Mouse (Mus musculus): ENCODE results near the gene Rbm41. TPM values are rescaled to one million over a fixed set of nuclear protein-coding genes. Genes with fewer than 3 reads are reported as not detected.

The Rbm41 gene
- 7.1 and 11.0 TPM in 2 replicates for total RNA-seq (2015)
- total RNA-seq (2017), result 11.5 and 11.8 TPM in 2 replicates

DNA sequence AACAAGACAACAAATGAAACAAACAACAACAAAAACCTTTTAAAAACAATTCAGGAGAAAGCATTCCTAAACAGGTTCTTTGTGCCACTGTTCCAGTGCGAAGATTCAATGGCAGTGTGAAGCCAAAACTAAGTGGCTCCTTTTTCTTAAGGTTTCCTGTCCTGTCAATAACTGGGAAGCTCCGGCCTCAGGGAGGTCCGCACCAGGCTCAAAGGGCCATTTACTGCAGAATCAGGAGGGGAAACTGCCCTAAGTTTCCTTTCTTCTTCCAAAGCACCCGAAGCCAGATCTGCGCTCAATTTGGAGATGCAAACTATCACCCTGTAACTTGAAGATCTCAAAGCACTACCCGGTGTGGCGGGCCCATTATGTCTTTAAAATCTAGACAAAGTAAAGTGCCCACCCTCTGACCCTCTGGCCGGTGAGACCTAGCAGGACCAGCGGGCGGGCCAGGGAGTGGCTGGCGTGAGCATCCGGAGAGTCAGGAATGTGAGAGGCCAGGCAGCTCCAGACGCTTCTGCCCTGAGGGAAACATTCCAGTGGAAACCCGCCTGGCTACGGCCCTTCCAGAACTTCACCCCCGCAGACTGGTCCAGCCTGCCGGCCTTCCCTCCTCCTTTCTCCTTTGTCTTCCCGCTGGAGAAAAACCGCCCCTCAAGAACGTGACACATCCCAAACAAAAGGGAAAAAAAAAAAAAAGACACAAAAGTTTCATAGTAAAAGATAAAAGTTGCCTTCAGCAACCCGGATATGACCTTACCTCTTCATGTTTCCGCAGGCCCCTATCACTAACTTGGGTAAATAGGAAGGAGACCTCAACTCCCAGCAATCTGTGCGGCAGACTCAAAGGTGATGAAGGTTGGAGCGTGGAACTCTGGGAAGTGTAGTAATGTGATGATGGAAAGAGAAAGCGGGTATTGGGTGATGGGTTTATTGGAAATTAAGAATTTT is at the start of gene Rbm41:
Gene Rbm41 (minus strand): TSS at position 856 of the 951 bp plus-strand sequence.
- ATAC-seq (ENCODE audit: poor library complexity, severe bottlenecking), result peak; percentile 99

DNA sequence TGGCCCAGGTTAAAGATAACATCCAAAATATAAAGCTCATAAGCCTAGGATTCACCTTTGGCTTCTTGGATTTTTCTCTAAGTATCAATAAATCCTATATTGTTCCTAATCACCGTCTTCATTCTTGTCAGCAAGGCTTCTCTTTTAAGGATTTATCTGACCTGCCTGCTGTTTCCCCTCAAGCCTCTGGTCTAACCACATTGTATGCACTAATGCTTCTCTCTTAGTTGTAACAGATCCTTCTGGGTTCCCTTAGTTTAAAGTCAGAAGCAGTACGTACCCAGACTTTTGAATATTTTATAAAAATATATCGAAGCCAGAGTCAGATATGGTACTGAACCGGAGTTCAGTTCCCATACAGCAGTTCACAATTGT is 283 bp upstream of the Rbm41 start:
- ATAC-seq (ENCODE audit: poor library complexity, severe bottlenecking), result no peak

DNA sequence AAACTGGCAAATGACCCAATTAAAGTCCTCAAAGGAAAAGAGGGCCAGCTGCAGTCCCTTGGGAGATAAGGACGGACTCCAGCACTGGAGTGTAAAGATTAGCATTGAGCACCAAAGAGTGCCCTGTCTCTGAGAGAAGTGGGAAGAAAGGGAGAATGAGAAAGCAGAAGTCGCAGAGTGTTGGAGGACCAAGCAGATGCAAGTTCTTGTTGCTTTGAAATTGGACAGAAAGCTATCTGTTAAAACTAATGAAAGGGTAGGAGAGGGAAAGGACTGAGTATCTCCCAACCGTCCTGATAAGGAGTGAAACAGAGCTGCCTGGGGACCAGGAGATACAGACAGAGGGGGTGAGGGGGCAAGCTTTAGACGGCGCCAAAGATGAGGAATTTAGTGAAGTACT is 16.3 kb downstream of the Rbm41 start:
- ATAC-seq (ENCODE audit: poor library complexity, severe bottlenecking), result no peak

DNA sequence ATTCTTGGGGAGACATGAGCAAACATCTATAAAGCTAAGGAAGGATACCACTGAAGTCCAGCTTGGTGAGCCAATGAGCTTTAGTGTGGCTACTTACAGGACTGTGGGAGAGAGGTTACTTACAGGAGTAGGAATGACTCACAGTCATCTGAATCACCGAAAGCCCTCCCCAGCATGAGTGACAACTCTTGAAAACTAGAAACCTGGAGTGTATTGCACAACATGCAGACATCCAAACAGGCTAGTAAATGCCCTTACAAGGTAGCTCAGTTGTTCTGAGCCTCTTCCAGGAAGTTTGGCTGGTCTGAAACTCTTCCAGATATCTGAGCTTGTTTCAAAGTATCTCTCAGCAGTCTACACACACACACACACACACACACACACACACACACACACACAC is 64.9 kb downstream of the Rbm41 start:
- ATAC-seq (ENCODE audit: poor library complexity, severe bottlenecking), result no peak

DNA sequence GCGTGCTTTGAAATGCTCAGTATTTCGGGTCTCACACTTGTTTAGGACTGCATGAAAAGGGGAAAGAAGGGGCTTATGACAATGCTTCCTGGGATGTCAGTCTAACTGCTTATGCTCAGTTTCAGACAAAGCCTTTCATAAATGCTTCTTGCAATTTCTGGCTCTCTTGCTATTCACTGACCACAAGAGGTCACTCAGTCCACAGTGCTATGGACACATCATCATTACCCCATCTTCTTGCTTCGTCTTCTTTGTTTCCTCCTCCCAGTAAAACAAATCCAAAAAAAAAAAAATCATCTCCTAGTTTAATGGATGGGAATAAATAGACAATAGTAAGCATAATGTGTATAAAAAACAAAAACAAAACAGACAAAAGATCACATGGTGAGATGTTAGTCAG is 65.9 kb downstream of the Rbm41 start:
- ATAC-seq (ENCODE audit: poor library complexity, severe bottlenecking), result no peak

DNA sequence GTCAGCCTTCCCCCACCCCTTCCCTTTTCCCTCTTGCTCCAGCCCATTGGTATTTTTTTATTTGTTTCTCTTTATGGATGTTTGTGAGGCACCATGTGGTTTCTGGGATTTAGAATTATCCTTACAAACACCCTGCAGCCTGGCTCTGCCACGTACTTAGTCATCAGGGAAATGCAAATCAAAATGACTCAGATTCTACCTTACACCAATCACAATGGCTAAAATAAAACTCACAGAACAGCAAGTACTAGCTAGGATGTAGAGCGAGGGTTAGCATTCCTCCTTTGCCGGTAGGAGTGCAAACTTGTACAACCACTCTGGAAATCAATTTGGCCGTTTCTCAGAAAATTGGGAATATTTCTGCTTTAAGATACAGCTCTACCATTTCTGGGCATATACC is 77.8 kb downstream of the Rbm41 start:
- ATAC-seq (ENCODE audit: poor library complexity, severe bottlenecking), result no peak

DNA sequence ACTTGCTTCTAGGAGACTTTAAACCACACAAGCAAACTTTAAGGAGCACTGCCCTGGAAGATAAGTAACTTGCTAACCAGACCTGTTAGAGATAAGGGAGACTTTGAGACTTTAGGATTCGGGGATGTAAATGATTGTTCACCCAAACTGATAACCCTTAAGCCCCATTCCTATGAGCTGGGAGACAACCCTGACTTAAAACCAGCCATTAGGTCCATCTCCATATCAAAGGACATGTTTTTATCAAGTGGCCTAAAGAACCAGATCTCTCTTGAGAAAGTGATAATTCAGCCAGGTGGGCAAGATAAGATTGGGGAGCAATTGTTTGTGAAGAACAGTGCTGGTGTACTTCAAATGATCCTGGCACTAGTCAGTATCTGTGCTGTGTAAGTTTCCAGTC is 107.0 kb downstream of the Rbm41 start:
- no peak for ATAC-seq (ENCODE audit: poor library complexity, severe bottlenecking)

DNA sequence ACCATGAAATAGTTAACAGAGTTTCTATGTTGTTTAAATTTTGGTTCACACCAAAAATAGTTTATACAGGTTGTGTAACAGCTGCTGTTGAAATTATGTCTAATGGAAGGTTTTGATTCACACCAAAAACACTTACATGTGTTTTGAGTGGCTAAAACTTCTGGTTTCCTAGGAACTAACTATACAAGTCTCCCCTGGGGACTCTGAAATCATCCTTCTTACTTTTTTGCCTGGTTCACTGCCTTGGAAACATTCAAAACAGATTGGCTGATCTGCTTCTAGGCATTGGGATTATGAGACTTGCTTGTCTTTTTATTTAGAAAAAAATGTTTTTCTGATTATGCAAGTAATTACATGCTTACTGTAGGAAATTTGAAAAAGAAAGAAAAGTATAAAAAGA is 115.2 kb downstream of the Rbm41 start:
- ATAC-seq (ENCODE audit: poor library complexity, severe bottlenecking), result no peak

DNA sequence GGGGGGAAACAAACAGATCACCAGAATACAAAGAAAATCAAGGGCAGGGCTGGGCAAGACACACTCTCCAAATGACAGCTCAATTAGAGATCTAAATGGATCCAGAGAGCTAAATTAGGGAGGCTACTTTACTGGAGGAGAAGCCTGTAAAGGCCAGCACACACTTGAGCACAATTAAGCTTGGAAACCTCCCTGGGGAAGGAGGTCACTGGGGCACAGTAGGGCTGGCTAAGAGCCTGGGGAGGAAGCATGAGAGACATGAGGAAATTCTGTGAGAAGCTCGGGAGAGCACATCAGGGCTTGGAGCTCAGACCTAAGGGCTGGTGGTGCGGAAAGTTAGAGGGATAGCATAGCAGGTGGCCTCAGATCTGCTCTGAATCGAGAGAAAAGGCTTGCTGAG is 120.5 kb downstream of the Rbm41 start:
- no peak for ATAC-seq (ENCODE audit: poor library complexity, severe bottlenecking)

DNA sequence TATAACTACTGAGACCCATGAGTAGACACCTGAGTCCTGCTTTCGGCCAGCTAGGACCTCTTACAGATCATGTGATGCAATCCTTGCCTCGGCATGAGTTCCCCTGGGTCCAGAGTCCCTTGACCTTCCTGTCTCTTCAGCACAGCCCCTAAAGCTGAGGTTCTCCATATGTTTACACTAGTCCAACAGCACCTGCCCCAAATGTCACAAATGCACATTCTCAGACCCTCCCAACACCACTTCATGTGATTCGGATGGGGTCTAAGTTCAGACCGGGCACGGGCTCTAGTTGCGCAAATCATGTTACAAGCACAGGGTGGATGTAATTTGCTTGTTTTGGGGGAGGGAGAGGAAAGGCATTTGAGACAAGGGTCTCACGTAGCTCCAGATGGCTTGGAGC is 121.3 kb downstream of the Rbm41 start:
- ATAC-seq (ENCODE audit: poor library complexity, severe bottlenecking), result no peak

DNA sequence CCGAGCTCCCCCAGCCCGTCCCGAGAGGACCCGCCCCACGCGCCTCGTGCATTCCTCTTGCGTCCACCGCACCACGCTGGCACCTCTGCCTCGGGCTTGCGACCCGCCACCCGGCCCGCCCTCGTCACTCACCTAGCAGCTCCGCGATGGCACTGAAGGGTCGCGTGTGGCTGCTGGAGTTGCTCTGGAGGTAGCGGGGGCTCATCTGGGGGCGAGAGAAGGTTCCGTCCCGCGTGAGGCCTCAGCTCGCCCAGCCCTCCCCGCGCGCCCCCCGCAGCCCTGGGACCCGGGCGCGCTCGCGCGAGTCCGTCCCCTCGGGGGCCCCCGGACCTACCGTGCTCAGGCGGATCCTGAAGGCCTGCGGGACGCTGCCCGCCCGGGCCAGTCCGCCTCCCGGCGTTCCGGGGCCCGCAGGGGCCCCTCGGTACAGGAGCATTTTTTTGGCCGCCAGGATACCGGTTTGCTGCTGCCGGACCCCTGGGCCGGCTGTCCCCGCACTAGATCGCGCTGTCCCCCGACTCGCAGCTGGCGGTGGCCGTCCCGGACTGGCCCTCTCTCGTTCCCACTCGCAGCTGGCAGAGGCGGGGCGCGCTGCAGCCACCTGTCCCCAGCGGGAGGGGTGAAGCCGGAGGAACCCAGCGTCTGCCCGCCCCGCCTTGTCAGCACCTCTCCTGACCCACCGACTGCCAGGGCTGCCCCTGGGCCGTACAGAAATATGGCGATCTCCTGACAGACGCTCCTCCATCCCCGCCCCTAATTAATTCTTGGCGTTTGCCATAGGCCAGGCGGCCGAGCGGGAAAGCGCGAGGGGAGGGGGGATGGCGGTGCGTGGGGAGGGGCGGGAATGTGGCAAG is 127.2 kb downstream of the Rbm41 start, which contains the start of gene Morc4:
Gene Morc4 (minus strand): TSS at position 740 of the 854 bp plus-strand sequence.
- ATAC-seq (ENCODE audit: poor library complexity, severe bottlenecking), result no peak

DNA sequence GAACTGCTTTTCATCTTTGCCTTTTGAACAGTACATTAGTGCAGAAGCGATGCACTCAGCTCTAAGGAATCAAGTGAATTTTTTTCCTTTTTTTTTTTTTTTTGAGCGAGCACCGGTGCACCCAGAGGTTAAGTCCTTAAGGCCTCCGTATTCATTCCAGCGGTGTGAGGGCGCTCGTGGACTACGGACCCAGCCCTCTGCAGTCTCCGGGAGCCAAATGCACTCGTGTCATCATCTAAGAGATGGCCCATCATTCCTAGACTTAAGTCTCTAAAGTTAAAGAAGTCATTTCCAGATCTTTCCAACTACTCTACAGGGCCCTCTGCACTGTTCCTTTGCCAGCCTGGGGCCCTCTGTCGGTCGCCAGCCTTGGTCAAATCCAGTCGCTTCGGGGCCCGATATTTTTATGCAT is 128.1 kb downstream of the Rbm41 start:
- no peak for ATAC-seq (ENCODE audit: poor library complexity, severe bottlenecking)

DNA sequence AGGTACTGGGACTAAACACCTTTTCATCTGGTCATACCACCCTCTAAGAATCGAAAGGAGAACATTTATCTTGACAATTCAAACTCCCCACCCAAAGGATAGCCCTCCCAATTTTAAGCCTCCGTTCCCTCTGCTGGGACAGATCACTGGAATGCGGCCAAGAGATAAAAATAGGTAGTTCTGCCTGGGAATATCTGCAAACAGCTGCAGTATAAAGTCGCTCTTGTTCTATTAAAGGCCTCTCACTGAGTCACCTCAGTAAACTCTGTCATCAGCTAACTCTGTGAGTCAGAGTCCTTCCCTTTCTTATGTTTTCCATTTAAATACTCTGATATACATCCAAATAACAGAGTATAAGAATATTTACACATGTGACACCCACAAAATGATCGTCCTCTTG is 139.0 kb downstream of the Rbm41 start:
- ATAC-seq (ENCODE audit: poor library complexity, severe bottlenecking), result no peak

DNA sequence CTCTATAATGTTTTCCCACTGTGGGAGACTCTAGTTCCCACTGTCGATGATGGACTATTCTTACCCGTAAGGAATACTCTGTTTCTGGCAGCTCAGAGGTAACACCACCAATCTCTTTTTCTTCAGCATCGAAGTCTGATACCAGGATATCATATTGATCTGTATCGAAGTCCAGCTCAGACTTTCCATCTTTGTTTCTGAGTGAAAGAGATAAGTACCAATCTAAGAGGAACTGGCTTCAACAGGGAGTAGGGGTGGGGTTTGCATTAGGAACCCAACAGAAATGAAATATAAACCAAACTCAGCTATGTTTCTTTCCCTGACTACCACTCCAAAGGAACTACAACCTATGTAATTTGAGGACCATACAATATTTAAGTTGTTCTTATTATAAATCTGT is 143.6 kb downstream of the Rbm41 start:
- ATAC-seq (ENCODE audit: poor library complexity, severe bottlenecking), result no peak

DNA sequence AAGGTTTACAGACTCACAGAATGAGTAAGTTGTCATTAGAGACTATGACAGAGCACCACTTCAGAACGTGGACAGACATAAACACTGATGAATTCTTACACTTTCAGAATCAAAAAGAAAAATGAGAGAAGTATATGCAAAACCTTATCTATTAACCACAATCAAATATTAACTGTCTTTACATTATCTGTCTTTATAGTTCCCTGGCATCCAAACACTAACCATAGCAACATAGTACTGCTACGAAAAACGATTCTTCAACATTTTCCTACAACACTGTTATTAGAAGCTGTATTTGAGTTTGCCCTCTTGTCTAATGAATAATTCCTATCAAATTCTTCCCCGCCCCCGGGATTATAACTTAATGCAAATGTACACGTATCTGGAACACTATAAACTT is 157.3 kb downstream of the Rbm41 start:
- no peak for ATAC-seq (ENCODE audit: poor library complexity, severe bottlenecking)

Other genes starting within 250 kb of the Rbm41 start
- not detected in 2 replicates for gene Ripply1, start 216.2 kb downstream of the Rbm41 start, total RNA-seq (2015)
- not detected in 2 replicates for gene Ripply1, start 216.2 kb downstream of the Rbm41 start, total RNA-seq (2017)
- not detected in 2 replicates for gene Cldn2, start 197.8 kb downstream of the Rbm41 start, total RNA-seq (2015)
- not detected in 2 replicates for gene Cldn2, start 197.8 kb downstream of the Rbm41 start, total RNA-seq (2017)
- 0.14 and 0.49 TPM in 2 replicates for gene Morc4, start 126.9 kb downstream of the Rbm41 start, total RNA-seq (2015)
- gene Morc4, start 126.9 kb downstream of the Rbm41 start, total RNA-seq (2017), result 0.04 TPM in 1 of 2 replicates, not detected in the other
- gene Nup62cl, start 64.1 kb upstream of the Rbm41 start, total RNA-seq (2015), result 0.23 TPM in 1 of 2 replicates, not detected in the other
- not detected in 2 replicates for gene Nup62cl, start 64.1 kb upstream of the Rbm41 start, total RNA-seq (2017)
- not detected in 2 replicates for gene Pih1h3b, start 64.3 kb upstream of the Rbm41 start, total RNA-seq (2015)
- not detected in 2 replicates for gene Pih1h3b, start 64.3 kb upstream of the Rbm41 start, total RNA-seq (2017)